Mouse (Mus musculus) left cerebral cortex, adult 18-20 months (tissue): ENCODE results near the gene Ung. TPM values are rescaled to one million over a fixed set of nuclear protein-coding genes. Genes with fewer than 3 reads are reported as not detected.
A peak's percentile ranks its signal among the peaks of the same experiment; 100 is the strongest.

Experiments
- DNase-seq, 2 experiments: peaks; one replicate each; pipeline ENCODE4 v3.0.0; 2021 to 2022; ENCODE audit warnings: low spot score in 2 of 2, mixed read lengths in 1 of 2
- total RNA-seq, 2 experiments: library from RNA; stranded (reverse); gene quantifications; 2 replicates each; pipeline ENCODE4 v1.2.3; 2021

The Ung gene
- total RNA-seq, 2 experiments from 2014 or later, result 1.6 to 3.4 TPM

DNA sequence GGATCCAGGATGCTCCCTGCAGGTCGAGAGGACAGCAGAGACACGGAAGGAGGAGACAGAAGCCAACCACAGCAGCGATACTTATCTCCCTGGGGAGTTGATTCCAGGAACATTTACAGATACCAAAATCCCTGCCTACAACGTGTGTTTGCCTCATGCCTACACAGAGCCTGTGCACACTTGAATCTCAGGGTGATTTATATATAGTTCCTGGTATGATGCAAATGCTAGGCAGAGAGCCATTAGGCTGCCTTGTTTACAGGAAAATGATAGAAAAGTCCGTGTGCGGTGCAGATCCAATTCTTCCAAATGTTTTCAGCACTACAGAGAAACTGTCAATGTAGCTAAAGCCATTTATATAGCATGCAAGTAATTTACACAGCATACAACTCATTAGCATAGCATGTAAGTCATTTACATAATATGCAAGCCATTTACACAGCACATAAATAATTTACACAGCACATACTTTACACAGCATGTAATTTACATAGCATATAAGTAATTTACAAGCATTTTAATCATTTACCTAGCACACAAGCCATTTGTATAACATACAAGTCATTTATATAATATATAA, 33.0 kb downstream of the Ung start:
- peak in 1 of 2 experiments; percentile 22 for DNase-seq

DNA sequence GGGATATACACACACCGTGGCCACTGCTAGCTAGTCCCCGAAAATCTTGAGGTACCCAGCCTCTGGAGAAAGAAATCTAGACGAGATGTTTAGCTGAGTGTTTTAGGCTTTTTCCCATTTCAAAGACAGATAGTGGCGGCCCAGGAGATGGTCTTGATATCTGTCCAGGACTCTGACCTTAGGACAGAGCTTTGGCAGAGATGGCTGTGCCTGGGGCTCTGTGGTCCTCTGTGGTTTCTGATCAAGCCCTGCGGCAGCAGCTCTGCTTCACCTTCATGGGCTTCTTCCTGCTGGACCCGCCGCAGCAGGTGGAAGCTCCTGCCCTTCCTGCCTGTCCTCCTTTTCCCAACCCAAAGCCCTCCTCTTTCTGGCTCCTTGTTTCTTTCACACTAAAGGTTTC, 40.2 kb downstream of the Ung start:
- no peak for DNase-seq

DNA sequence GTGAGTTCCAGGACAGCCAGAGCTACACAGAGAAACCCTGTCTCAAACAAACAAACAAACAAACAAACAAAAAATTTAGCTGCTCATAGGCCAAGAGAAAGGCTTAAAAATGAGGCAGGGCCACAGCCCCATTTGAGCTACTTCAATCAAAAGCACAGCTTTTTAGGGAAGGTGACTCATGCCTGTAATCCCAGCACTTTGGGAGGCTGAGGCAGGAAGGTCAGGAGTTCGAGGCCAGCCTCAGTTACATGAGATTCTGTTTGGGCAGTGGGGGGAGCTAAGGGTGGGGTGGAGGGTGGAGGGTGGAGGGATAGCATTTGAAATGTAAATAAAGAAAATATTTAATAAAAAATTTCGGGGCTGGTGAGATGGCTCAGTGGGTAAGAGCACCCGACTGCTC, 42.8 kb downstream of the Ung start:
- DNase-seq, result peak in 1 of 2 experiments; percentile 34

DNA sequence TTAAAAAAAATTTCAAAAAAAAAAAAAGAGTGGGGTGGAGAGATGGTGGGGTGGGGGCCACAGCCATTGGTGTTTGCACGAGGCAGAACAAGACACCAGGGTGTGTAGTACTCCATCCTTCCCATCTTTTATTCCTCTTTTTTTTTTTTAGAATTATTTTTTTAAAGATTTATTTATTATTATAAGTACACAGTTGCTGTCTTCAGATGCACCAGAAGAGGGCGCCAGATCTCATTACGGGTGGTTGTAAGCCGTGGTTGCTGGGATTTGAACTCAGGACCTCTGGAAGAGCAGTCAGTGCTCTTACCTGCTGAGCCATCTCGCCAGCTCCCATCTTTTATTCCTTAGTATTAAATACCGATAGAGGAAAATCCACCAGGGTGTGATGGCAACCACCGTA, 43.3 kb downstream of the Ung start:
- no peak for DNase-seq

DNA sequence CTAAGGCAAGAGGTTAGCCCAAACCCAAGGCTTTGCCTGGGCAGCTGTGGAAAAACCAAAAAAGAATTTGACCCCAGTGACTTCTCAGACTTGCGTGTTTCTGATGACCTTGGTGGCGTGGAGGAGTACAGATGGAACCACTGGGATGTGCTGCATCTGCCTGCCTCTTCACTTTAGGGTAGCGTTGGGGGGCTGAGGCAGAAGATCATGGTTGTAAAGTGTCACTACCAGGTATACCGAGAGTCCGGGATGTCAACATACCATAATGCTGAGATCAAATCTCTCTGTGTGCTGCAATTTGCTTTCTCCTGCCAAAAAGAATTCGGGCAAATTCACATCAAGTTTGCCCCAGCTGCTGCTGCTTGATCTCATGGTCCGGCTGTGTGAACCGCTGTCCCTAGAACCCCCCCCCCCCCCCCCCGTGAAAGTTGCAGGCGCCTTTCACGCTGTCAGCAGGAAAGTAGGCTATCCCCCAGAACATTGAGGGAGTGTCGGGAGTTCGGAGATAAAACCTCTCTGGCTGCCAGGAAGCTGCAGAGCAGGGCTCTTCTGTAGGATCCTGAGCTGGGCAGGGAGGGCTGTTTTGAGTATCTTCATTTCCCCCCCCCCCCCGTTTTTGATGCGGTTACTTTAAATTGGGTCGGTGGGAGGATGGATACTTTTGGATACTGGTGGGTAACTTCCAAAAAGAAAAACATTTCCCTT, 43.8 kb downstream of the Ung start:
- no peak for DNase-seq

DNA sequence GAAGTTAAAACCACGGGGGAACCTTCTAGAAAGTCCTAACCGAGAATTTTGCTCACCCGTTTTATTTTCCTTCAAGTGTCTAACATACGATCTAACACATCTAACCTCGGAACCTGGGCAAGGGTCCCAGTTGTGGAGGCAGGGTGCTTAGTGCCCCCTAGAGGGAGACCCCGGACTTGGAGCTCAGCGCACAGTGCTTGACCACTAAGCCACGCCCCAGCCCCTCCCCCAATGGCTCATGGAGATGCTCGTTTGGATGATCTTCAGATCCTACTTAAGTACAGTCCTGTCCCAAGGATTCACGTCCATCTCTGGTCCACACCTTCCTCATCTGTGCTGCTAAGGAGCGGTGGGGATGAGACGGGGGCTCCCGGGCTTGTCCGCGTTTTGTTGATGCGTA, 44.5 kb downstream of the Ung start:
- peak in 1 of 2 experiments; percentile 20 for DNase-seq

DNA sequence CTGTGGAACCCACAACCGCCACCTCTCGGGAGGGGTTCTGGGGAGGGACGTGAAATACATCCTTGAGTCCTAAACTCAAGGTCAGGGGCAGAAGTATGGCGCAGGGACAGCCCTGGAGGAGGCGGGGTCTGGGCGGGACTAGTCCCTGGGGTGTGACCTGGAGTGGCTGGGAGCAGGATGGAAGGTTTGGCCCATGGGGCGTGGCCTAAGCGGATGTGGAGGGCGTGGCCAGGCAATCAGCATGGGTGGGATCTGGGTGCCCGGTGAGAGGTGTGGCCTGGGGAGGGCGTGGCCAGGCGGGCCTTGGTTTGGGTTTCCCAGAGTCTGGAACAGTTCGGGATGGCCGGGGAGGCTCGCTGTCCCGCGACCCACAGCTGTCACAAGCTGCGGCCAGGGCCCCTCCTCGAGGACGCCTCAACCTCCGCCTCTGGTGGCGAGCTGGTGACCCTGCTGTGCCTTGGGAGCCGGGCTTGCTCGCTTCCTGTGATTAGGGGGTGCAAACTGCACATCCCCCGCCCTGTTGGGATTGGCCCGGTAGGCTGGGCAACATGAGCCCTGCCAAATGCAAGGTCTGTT, 45.5 kb downstream of the Ung start:
- peak; percentile 54 to 59 for DNase-seq

DNA sequence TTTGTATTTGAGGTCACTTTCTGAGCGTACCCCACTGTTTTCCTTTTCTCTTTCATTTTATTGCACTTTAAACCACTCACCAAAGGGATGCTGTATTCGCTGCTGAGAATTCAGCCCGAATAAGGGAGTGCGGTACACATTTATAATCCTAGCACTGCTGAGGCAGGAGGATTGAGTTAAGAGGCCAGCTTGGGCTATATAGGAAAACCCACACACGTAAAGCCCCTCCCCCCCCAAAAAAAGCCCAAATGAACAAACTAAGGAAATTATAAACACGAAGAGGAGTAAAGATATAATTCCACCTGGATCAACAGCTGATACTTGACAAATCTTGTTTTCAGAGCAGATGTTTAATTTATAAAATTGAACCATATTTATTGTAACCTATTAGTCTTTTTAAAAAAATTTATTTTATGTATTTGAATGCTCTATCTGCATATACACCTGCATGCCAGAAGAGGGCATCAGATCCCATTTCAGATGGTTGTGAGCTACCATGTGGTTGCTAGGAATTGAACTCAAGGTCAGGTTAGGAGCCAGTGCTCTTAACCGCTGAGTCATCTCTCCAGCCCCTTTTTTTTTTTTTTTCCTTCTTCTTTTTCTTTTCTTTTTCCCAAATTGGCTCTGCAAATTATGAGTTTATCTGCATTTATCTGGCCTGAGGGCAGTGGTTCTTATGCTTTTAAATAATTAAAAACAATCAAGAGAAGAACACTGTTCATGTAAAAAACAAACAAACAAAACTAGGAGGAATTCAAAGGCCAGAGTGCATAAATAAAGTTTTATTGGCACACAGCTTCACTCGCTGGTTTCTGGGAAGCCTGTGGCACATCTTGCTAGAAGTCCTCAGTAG, 46.6 kb downstream of the Ung start:
- DNase-seq, result no peak

DNA sequence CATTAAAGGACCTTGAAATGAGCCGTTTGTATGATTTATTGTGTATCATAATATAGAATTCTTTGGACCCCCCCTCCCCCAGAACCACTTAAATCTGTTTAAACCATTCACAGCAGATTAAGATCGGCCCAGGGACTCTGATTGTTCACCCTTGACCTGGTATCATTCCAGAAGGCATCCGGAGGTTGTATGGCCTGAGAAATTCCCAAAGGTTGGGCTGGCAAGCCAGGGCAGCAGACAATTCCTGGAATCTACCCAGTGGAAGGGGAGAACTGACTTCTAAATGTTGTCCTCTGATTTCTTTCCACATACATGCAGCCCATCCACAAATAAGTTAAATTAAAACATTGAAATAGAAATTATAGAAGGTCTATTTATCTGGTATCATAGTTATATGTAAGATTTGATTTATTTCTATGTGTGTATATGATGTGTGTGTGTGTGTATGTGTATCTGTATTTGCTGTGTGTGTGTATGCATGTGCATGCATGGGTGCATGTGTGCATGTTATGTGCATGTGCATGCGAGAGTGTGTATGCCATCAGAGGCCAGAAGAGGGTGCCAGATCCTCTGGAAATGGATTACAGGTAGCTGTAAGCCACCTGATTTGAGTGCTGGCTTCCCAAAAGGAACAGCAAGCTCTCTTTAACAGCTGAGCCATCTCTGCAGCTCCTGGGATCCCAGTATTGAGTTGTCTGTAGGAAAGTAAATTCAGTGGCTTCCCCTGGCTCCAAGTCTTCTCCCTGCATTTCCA, 48.0 kb downstream of the Ung start:
- no peak for DNase-seq

DNA sequence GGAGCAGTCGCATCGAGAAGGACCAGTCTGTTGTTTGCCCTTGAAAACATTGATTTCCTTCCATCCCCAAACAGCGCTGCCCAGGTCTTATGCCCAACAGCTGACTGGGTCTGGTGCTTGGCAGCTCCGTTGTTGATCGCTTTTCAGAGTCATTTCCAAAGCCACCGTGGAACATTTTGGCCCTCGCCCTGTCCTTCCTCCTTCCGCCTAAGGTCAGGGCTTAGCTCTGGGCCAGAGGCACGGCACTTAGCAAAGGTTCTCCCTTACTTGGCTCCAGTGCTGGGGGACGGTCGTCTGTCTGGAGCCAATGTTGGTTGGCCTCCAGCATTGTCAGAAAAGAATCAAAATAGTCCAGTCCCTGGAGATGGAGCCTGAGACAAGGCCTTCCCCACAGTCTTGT, 49.4 kb downstream of the Ung start:
- no peak for DNase-seq

DNA sequence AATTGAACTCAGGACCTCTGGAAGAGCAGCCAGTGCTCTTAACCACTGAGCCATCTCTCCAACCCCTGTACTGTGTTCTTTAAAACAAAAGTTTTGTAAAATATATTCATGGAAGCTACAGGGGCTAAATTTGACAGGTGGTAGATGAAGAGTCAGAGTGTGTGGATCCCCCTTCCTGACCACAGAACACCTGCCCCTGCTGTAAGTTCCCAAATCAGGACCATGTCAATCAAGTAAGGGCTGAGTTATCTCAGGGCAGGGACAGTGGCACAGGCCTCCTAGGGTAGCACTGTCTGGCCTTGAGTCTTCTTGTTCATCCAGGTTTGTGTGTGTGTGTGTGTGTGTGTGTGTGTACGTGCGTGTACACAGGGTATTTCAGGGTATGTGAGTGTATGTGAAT, 53.3 kb downstream of the Ung start:
- DNase-seq, result no peak

DNA sequence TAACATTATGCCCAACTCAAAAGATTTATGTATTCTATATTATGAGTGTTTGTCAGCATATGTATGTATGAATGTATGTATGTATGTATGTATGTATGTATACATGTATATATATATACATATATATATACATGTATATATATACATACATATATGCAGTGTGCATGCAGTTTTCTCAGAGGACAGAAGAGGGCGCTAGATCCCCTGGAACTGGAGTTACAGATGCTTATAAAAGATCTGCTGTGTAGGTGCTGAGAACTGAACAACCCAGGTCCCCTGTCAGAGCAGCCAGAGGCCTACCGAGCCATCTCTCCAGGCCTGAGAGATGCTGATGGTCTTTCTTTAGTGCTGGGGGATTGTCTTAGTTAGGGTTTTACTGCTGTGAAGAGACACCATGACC, 56.9 kb downstream of the Ung start:
- DNase-seq, result no peak

Other genes starting within 250 kb of the Ung start
- 10 to 100 TPM; 86.7 to 88.5 TPM for gene Coro1c, start 221.6 kb upstream of the Ung start, total RNA-seq
- gene Ssh1, start 136.5 kb upstream of the Ung start, total RNA-seq, result 10 to 100 TPM; 24.3 to 27.1 TPM
- not detected for gene Dao, start 126.7 kb upstream of the Ung start, total RNA-seq
- gene Usp30, start 64.9 kb upstream of the Ung start, total RNA-seq, result 10 to 100 TPM; 34.9 to 36.9 TPM
- gene Svop, start 38.8 kb upstream of the Ung start, total RNA-seq, result 100 to 1,000 TPM; 187 to 192 TPM
- 1 to 10 TPM; 5.6 to 5.7 TPM for gene Alkbh2, start 2.2 kb upstream of the Ung start, total RNA-seq
- 1 to 10 TPM; 2.8 to 6.2 TPM for gene Acacb, start 16.1 kb downstream of the Ung start, total RNA-seq
- not detected for gene Foxn4, start 143.4 kb downstream of the Ung start, total RNA-seq
- 1 to 10 TPM; 2.5 to 3.3 TPM for gene Myo1h, start 158.8 kb downstream of the Ung start, total RNA-seq